ENCODE assay signal across 10 mouse cellular contexts in the genomic region with DNA sequence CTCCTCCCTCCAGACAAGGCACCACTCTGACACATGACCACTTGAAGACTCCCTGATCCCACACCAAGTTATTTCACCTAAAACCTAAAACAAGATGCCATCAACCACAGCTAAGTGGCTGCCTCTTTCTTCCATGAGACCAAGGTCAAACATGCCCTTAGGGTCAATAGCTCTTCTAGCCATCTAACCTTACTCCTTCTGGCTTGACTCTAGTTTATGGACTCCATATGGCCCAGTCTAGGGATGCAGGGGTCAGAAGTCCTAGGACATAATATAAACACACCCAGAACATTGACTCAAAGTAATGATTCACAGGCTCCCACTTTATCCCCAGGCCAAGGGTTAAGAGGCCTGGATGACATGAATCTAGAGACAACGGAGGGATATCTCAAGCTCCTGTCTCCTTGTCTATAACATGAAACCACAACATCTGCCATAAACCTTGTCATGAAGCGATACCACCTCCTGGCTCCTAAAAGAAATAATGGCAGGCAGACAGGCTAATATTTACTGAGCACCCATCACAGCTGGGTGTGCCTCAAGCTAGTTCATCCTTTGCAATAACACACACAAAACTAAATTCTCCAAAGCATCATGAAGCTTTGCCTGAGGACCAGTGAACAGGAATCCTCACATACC.
DNase-seq lines count a peak whose midpoint lies in the region; ATAC-seq lines count a peak whose summit lies in the region.
"Had no signal": no experiment of that assay in that cellular context is flagged by ENCODE, and none has a peak within 500 bp of the region (broad histone marks: within the 10 kb centered on the region; RNA-seq: fewer than 3 reads in every experiment).

No protein-coding gene starts in this region.

- H3K9ac ChIP-seq in intestine, embryonic 14.5 days (ENCODE audit: low read length) = no peak overlapping the region
- H3K9ac ChIP-seq in intestine, embryonic 15.5 days = no peak overlapping the region
- no peak overlapping the region for H3K9ac ChIP-seq in embryonic facial prominence, embryonic 11.5 days (replicated peaks; ENCODE audit: low read length)
- peak overlapping the region; percentile 52 for H3K9ac ChIP-seq in liver, embryonic 12.5 days

- no peaks in the 10 kb centered on the region for H3K27me3 ChIP-seq in intestine, embryonic 14.5 days (replicated peaks; ENCODE audit: control insufficient read depth, insufficient read depth, low read length)
- no peaks in the 10 kb centered on the region for H3K27me3 ChIP-seq in intestine, embryonic 15.5 days (replicated peaks)
- no peaks in the 10 kb centered on the region for H3K27me3 ChIP-seq in embryonic facial prominence, embryonic 11.5 days (ENCODE audit: control insufficient read depth, insufficient read depth, low read length)
- no peaks in the 10 kb centered on the region for H3K27me3 ChIP-seq in liver, embryonic 12.5 days (replicated peaks)

- peaks cover 33% of the 10 kb centered on the region for H3K4me1 ChIP-seq in intestine, embryonic 14.5 days (replicated peaks; ENCODE audit: control insufficient read depth, insufficient read depth, low read length)
- H3K4me1 ChIP-seq in intestine, embryonic 15.5 days (replicated peaks) = peaks cover 41% of the 10 kb centered on the region
- H3K4me1 ChIP-seq in brown adipose tissue, adult 24 weeks (ENCODE audit: control insufficient read depth, insufficient read depth, insufficient read length, low read length) = peaks cover 75% of the 10 kb centered on the region
- H3K4me1 ChIP-seq in embryonic facial prominence, embryonic 11.5 days (ENCODE audit: control insufficient read depth, insufficient read depth, low read length) = peaks cover 12% of the 10 kb centered on the region
- H3K4me1 ChIP-seq in liver, embryonic 12.5 days = peaks cover 61% of the 10 kb centered on the region

- no peaks in the 10 kb centered on the region for H3K36me3 ChIP-seq in intestine, embryonic 14.5 days (ENCODE audit: control insufficient read depth, insufficient read depth, low read length)
- no peaks in the 10 kb centered on the region for H3K36me3 ChIP-seq in intestine, embryonic 15.5 days
- H3K36me3 ChIP-seq in embryonic facial prominence, embryonic 11.5 days (replicated peaks; ENCODE audit: control insufficient read depth, insufficient read depth, low read depth, low read length) = no peaks in the 10 kb centered on the region
- H3K36me3 ChIP-seq in liver, embryonic 12.5 days = peaks cover 5% of the 10 kb centered on the region; the same call in 1 of the 2 replicates
- H3K36me3 ChIP-seq: midbrain, embryonic 10.5 days had no signal

- ATAC-seq in intestine, embryonic 14.5 days (replicated peaks; ENCODE audit: low FRiP score, low TSS enrichment, low read depth) = no peak
- no peak for ATAC-seq in intestine, embryonic 15.5 days
- no peak for ATAC-seq in embryonic facial prominence, embryonic 11.5 days (replicated peaks; ENCODE audit: insufficient number of reproducible peaks, low FRiP score, low TSS enrichment, low read depth)
- peak; percentile 21 for ATAC-seq in liver, embryonic 12.5 days

- WGBS in intestine, embryonic 14.5 days = 47% methylated on average over 2 of the region's 2 CpGs
- WGBS in intestine, embryonic 15.5 days = 57% methylated on average over 2 of the region's 2 CpGs
- 40% methylated on average over 2 of the region's 2 CpGs for WGBS in embryonic facial prominence, embryonic 11.5 days
- WGBS in liver, embryonic 12.5 days (ENCODE audit: insufficient replicate concordance) = 31% methylated on average over 2 of the region's 2 CpGs

- peak overlapping the region; percentile 7; the same call in 1 of the 2 replicates for H3K27ac ChIP-seq in intestine, embryonic 14.5 days (ENCODE audit: low read depth)
- no peak overlapping the region for H3K27ac ChIP-seq in intestine, embryonic 15.5 days
- H3K27ac ChIP-seq in brown adipose tissue, adult 24 weeks (replicated peaks; ENCODE audit: low read depth, low read length) = peak overlapping the region; percentile 84
- peak overlapping the region; percentile 38; the same call in 1 of the 2 replicates for H3K27ac ChIP-seq in embryonic facial prominence, embryonic 11.5 days (replicated peaks; ENCODE audit: low read depth, low read length)
- H3K27ac ChIP-seq in liver, embryonic 12.5 days = peak overlapping the region; percentile 69

- H3K9me3 ChIP-seq in intestine, embryonic 14.5 days (ENCODE audit: control insufficient read depth, low read length) = no peaks in the 10 kb centered on the region
- no peaks in the 10 kb centered on the region for H3K9me3 ChIP-seq in intestine, embryonic 15.5 days
- H3K9me3 ChIP-seq in embryonic facial prominence, embryonic 11.5 days (replicated peaks; ENCODE audit: control insufficient read depth, low read length) = no peaks in the 10 kb centered on the region
- no peaks in the 10 kb centered on the region for H3K9me3 ChIP-seq in liver, embryonic 12.5 days (replicated peaks)
- H3K9me3 ChIP-seq: midbrain, embryonic 10.5 days had no signal

- H3K4me3 ChIP-seq in intestine, embryonic 14.5 days (ENCODE audit: low read depth, low read length) = no peak overlapping the region
- no peak overlapping the region for H3K4me3 ChIP-seq in intestine, embryonic 15.5 days (replicated peaks)
- H3K4me3 ChIP-seq in brown adipose tissue, adult 24 weeks (ENCODE audit: insufficient read depth, low read depth, low read length) = no peak overlapping the region
- H3K4me3 ChIP-seq in embryonic facial prominence, embryonic 11.5 days (ENCODE audit: low read depth, low read length) = no peak overlapping the region
- peak overlapping the region; percentile 40 for H3K4me3 ChIP-seq in liver, embryonic 12.5 days
- H3K4me3 ChIP-seq: midbrain, embryonic 10.5 days had no signal

- DNase-seq in intestine, embryonic 14.5 days (ENCODE audit: low spot score) = no peak
- no peak for DNase-seq in embryonic facial prominence, embryonic 11.5 days (ENCODE audit: low spot score)
- no peak for DNase-seq in ovary, postnatal 14 days (ENCODE audit: low spot score)
- DNase-seq in adrenal gland, postnatal 25 days = no peak
- no peak for DNase-seq in gastrocnemius, postnatal 4 days (ENCODE audit: low spot score in 2 of 2)
- DNase-seq: thymus, adult 18-20 months had no signal

- no peak overlapping the region for H3K4me2 ChIP-seq in intestine, embryonic 14.5 days (ENCODE audit: low read length)
- H3K4me2 ChIP-seq in intestine, embryonic 15.5 days (replicated peaks) = no peak overlapping the region
- H3K4me2 ChIP-seq in embryonic facial prominence, embryonic 11.5 days (ENCODE audit: low read depth, low read length) = no peak overlapping the region
- H3K4me2 ChIP-seq in liver, embryonic 12.5 days = peak overlapping the region; percentile 53
